32 mouse cellular contexts compared by ENCODE assay signal in the genomic region with DNA sequence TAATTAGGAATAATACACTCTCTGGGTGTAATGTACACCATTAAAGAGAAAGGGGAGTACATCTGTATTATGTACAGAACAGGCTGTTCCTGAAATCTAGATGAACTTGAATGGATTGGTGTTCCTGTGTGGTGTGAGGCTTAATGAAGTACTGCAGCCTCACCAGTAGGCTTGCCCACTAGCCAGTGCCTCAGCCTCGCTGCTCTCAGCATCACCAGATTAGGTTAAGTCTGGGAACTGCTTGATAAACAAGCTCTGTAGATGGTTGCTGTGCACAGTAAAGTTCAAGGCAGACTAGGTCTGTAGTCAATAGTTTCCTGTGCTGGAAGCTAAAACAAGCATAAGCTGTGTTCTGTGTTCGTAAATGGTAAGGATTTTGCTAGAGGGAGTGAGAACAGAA.
DNase-seq lines count a peak whose midpoint lies in the region; ATAC-seq and TF ChIP-seq lines count a peak whose summit lies in the region.
"Had no signal": no experiment of that assay in that cellular context is flagged by ENCODE, and none has a peak within 500 bp of the region (broad histone marks: within the 10 kb centered on the region; RNA-seq: fewer than 3 reads in every experiment).

No protein-coding gene starts in this region.

- H3K9ac ChIP-seq in liver, embryonic 15.5 days, result no peak overlapping the region
- H3K9ac ChIP-seq: embryonic facial prominence, embryonic 13.5 days; forebrain, embryonic 12.5 days; forebrain, postnatal 0 days; heart, embryonic 15.5 days; limb, embryonic 12.5 days; midbrain, embryonic 15.5 days had no signal

- no peak for TF ChIP-seq POLR2A in lung, adult 2 months (IDR thresholded peaks at IDR 0.05; ENCODE audit: borderline replicate concordance, extremely low read depth, low read depth, low read length)

- 75% methylated on average over 2 of the region's 2 CpGs for WGBS in liver, embryonic 15.5 days (ENCODE audit: insufficient replicate concordance)
- 89% methylated on average over 2 of the region's 2 CpGs for WGBS in lung, adult 2 months

- no peak for DNase-seq in layer of hippocampus, adult 2 months (ENCODE audit: low spot score in 2 of 2)
- DNase-seq in layer of hippocampus, postnatal 25 days (ENCODE audit: extremely low spot score in 1 of 2, low spot score in 1 of 2), result no peak
- DNase-seq in liver, result peak; percentile 21
- DNase-seq in lung, adult 2 months, result no peak
- DNase-seq in left cerebral cortex, adult 11 months (ENCODE audit: low spot score), result no peak
- no peak for DNase-seq in B cell, adult 2 months
- DNase-seq in right cerebral cortex, postnatal 4 days, result no peak
- DNase-seq: adrenal gland, postnatal 25 days; cerebellum, adult 18-20 months; cerebellum, postnatal 10 days; forebrain, postnatal 0 days; gastrocnemius, postnatal 14 days; kidney, adult 8-10 months; kidney, postnatal 4 days; lung, adult 18-20 months; lung, postnatal 10 days; thymus, adult 2 months; thymus, postnatal 4 days had no signal

- peak; percentile 65 for ATAC-seq in liver, embryonic 15.5 days (ENCODE audit: insufficient read depth)
- ATAC-seq: CD4-positive, CD25-positive, alpha-beta regulatory T cell, adult 4 months; forebrain, postnatal 0 days; hindbrain, postnatal 0 days; intestine, embryonic 16.5 days; midbrain, embryonic 15.5 days had no signal

- H3K4me2 ChIP-seq in liver, embryonic 15.5 days, result no peak overlapping the region
- H3K4me2 ChIP-seq: embryonic facial prominence, embryonic 13.5 days; forebrain, embryonic 12.5 days; heart, embryonic 15.5 days; limb, embryonic 12.5 days; midbrain, embryonic 15.5 days had no signal

- H3K9me3 ChIP-seq in liver, embryonic 15.5 days (replicated peaks), result no peaks in the 10 kb centered on the region
- H3K9me3 ChIP-seq: embryonic facial prominence, embryonic 13.5 days; forebrain, embryonic 12.5 days; heart, embryonic 10.5 days; heart, embryonic 15.5 days; limb, embryonic 12.5 days; midbrain, embryonic 10.5 days; midbrain, embryonic 15.5 days had no signal

- H3K36me3 ChIP-seq in liver, embryonic 15.5 days (replicated peaks), result peaks cover 43% of the 10 kb centered on the region

- 0 out of 2 replicates have a peak, but pooled peaks have one; percentile 19 for TF ChIP-seq CTCF in layer of hippocampus, adult 2 months (conservative IDR thresholded peaks at IDR 0.05)
- TF ChIP-seq CTCF in lung, adult 2 months (IDR thresholded peaks at IDR 0.05; ENCODE audit: insufficient read depth, low read length), result no peak

- H3K4me3 ChIP-seq in layer of hippocampus, adult 2 months, result no peak overlapping the region
- no peak overlapping the region for H3K4me3 ChIP-seq in liver, embryonic 15.5 days (replicated peaks)
- H3K4me3 ChIP-seq in lung, adult 2 months (replicated peaks; ENCODE audit: extremely low read depth, low read depth, low read length), result no peak overlapping the region
- H3K4me3 ChIP-seq: embryonic facial prominence, embryonic 13.5 days; erythroblast, embryonic 14.5 days; forebrain, embryonic 12.5 days; heart, embryonic 10.5 days; heart, embryonic 15.5 days; limb, embryonic 12.5 days; midbrain, embryonic 10.5 days; midbrain, embryonic 15.5 days had no signal

- no peaks in the 10 kb centered on the region for H3K27me3 ChIP-seq in liver, embryonic 15.5 days
- H3K27me3 ChIP-seq: embryonic facial prominence, embryonic 13.5 days; forebrain, embryonic 12.5 days; heart, embryonic 15.5 days; limb, embryonic 12.5 days; midbrain, embryonic 15.5 days had no signal

- H3K27ac ChIP-seq in layer of hippocampus, adult 2 months, result no peak overlapping the region
- H3K27ac ChIP-seq in liver, embryonic 15.5 days (replicated peaks), result no peak overlapping the region
- H3K27ac ChIP-seq: embryonic facial prominence, embryonic 13.5 days; forebrain, embryonic 12.5 days; heart, embryonic 10.5 days; heart, embryonic 15.5 days; hindbrain, postnatal 0 days; kidney, postnatal 0 days; limb, embryonic 12.5 days; macrophage; midbrain, embryonic 10.5 days; midbrain, embryonic 15.5 days had no signal

- H3K4me1 ChIP-seq in liver, embryonic 15.5 days (replicated peaks), result peaks cover 3% of the 10 kb centered on the region; the same call in 1 of the 2 replicates
- H3K4me1 ChIP-seq in lung, adult 2 months (ENCODE audit: control insufficient read depth, insufficient read depth, low read length), result no peaks in the 10 kb centered on the region
- H3K4me1 ChIP-seq: forebrain, embryonic 12.5 days; heart, embryonic 10.5 days; heart, embryonic 15.5 days; midbrain, embryonic 10.5 days; midbrain, embryonic 15.5 days had no signal
